Mouse (Mus musculus) embryo, embryonic 10 days (tissue): ENCODE data around the gene Rimbp3.

ENCODE experiments used
- DNase-seq: peaks from one replicate; pipeline ENCODE4 v3.0.0-alpha.2; 2015; ENCODE audit warnings: low spot score

The Rimbp3 gene

DNA sequence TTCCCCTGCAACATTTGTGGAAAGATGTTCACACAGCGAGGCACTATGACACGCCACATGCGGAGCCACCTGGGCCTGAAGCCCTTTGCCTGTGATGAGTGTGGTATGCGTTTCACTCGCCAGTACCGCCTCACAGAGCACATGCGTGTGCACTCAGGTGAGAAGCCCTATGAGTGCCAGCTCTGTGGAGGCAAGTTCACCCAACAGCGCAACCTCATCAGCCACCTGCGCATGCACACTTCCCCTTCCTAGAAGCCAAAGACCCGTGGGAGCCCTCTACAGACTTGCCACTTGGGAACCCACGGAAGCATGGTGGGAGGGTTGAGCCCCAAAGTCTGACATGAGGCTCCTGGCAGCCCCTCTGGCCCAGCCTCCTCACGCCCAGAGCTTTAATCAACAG is 50.5 kb downstream of the Rimbp3 start:
- DNase-seq = no peak

DNA sequence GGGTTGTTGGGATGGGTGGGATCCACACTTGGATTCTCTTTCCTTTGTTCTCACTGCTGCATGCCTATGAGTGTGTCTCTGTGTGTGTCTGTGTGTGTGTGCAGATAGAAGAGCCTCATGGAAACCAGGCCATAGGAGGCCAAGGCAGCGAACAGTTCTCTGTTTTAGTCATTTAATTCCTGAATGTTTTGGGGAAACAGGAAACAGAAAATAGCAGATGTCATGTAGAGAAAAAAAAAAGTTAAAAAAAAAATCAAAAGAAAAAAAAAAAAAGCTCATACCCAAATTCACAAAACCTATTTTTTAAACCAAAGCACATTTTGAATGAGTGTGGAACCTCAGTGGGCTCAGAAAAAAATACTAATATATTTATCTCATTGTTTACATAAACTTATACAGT is 52.9 kb downstream of the Rimbp3 start:
- no peak for DNase-seq
